Mouse (Mus musculus): Measurements from ENCODE around the gene Arl4d. TPM values are rescaled to one million over a fixed set of nuclear protein-coding genes. Genes with fewer than 3 reads are reported as not detected.
"Not testable (repeated sequence)": the region's sequence is repeated elsewhere in the genome, so short reads cannot be mapped to it uniquely, and the experiment has no call there.

The Arl4d gene
- total RNA-seq (2021) = 10 to 100 TPM; 28.6 to 29.6 TPM
- long read RNA-seq, experiment 1, partial matches to known transcripts = 0 of 3 reads
- long read RNA-seq, experiment 1, other reads (novel, unspliced or antisense) = 0 of 3 reads
- long read RNA-seq, experiment 2, partial matches to known transcripts = 2 of 2 reads
- long read RNA-seq, experiment 2, other reads (novel, unspliced or antisense) = 0 of 2 reads

GRCm38 (mm10) chr11:101664825-101665635 lies at the start of gene Arl4d:
TSS of gene Arl4d (plus strand) at chr11:101665541.
- intact Hi-C loops (cut with DNase I) = loop anchor here (2.0 to 10.0 kb wide), 2 partner anchors 24 to 250 kb away; no protein-coding TSS in a partner anchor
- peak; percentile 96 to 98 for DNase-seq

- intact Hi-C loops (cut with DNase I) = no loop called here
- DNase-seq = no peak
Observed at GRCm38 (mm10) chr11:101616104-101616503, 49.2 kb upstream of the Arl4d start.

GRCm38 (mm10) chr11:101616948-101617767 lies 48.2 kb upstream of the Arl4d start:
- intact Hi-C loops (cut with DNase I) = no loop called here
- DNase-seq = no peak

GRCm38 (mm10) chr11:101617849-101618248 lies 47.5 kb upstream of the Arl4d start:
- intact Hi-C loops (cut with DNase I) = no loop called here
- peak in 1 of 2 experiments; percentile 14 for DNase-seq

GRCm38 (mm10) chr11:101618596-101618995 lies 46.7 kb upstream of the Arl4d start:
- intact Hi-C loops (cut with DNase I) = no loop called here
- DNase-seq = no peak

GRCm38 (mm10) chr11:101620022-101620655 lies 45.2 kb upstream of the Arl4d start:
- intact Hi-C loops (cut with DNase I); DNase-seq: not testable (repeated sequence)

- no peak for DNase-seq
- intact Hi-C loops (cut with DNase I) = no loop called here
Observed at GRCm38 (mm10) chr11:101626649-101626994, 38.7 kb upstream of the Arl4d start.

GRCm38 (mm10) chr11:101626995-101627856 lies 38.1 kb upstream of the Arl4d start, which contains the start of gene Rdm1:
TSS of gene Rdm1 (plus strand) at chr11:101627195.
- DNase-seq = peak; percentile 79 to 80
- intact Hi-C loops (cut with DNase I) = no loop called here

- intact Hi-C loops (cut with DNase I) = no loop called here
- DNase-seq = peak; percentile 92 to 93
Observed at GRCm38 (mm10) chr11:101627857-101628559, 37.3 kb upstream of the Arl4d start.

GRCm38 (mm10) chr11:101628733-101629417 lies 36.5 kb upstream of the Arl4d start:
- intact Hi-C loops (cut with DNase I); DNase-seq: not testable (repeated sequence)

- no peak for DNase-seq
- intact Hi-C loops (cut with DNase I) = no loop called here
Observed at GRCm38 (mm10) chr11:101635660-101636059, 29.7 kb upstream of the Arl4d start.

- no peak for DNase-seq
- intact Hi-C loops (cut with DNase I) = no loop called here
Observed at GRCm38 (mm10) chr11:101639761-101640160, 25.6 kb upstream of the Arl4d start.

GRCm38 (mm10) chr11:101640857-101641709 lies 24.3 kb upstream of the Arl4d start:
- intact Hi-C loops (cut with DNase I) = not testable (repeated sequence)
- peak; percentile 84 to 85 for DNase-seq

- intact Hi-C loops (cut with DNase I) = not testable (repeated sequence)
- DNase-seq = peak in 1 of 2 experiments; percentile 15
Observed at GRCm38 (mm10) chr11:101641710-101642642, 23.4 kb upstream of the Arl4d start.

GRCm38 (mm10) chr11:101642931-101643330 lies 22.4 kb upstream of the Arl4d start:
- DNase-seq = no peak
- intact Hi-C loops (cut with DNase I) = no loop called here

- no peak for DNase-seq
- intact Hi-C loops (cut with DNase I) = no loop called here
Observed at GRCm38 (mm10) chr11:101644591-101644990, 20.8 kb upstream of the Arl4d start.

Measured in heart, postnatal 14 days (tissue).